Mouse (Mus musculus): ENCODE results near the gene Acadl.

DNA sequence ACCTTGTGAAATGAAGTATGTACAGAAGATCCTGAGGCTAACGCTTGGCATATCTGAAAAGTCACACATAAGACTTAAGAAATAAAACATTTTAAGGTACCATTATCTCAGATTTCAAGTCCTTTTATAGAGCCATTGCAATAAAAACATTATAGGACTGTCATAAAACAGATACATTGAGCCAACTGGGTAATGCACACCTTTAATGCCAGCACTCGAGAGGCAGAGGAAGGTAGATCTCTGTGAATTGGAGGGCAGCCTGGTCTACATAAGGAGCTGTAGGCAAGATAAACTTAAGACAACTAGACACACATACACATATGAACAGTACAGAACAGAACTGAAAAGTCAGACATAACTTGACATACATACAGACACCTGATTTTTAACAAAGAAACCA lies 65.1 kb downstream of the Acadl start:
- no peak for TF ChIP-seq CTCF (IDR thresholded peaks at IDR 0.05; ENCODE audit: low read depth)
- no peak for TF ChIP-seq EP300 (IDR thresholded peaks at IDR 0.05; ENCODE audit: low read depth)
